Mouse (Mus musculus) ES-Bruce4 (cell line): ENCODE results near the gene Nhlrc3. TPM values are rescaled to one million over a fixed set of nuclear protein-coding genes. Genes with fewer than 3 reads are reported as not detected.
A peak's percentile ranks its signal among the peaks of the same experiment; 100 is the strongest.

Experiments
- H3K27ac ChIP-seq: 2 replicates; pipeline ENCODE4 v1.5.1; 2012; ENCODE audit warnings: low read length, inconsistent platforms; ENCODE audit not compliant: insufficient read depth
- H3K27me3 ChIP-seq: 2 replicates; pipeline ENCODE4 v1.6.1; 2012; ENCODE audit warnings: mild to moderate bottlenecking, low read length, inconsistent platforms; ENCODE audit not compliant: control insufficient read depth, poor library complexity, insufficient read depth, severe bottlenecking
- H3K36me3 ChIP-seq: 2 replicates; pipeline ENCODE4 v1.6.1; 2012; ENCODE audit warnings: inconsistent platforms, mild to moderate bottlenecking, low read length, moderate library complexity; ENCODE audit not compliant: control insufficient read depth, poor library complexity, insufficient read depth, severe bottlenecking
- H3K4me1 ChIP-seq: one replicate; pipeline ENCODE4 v1.8.1; 2011; ENCODE audit warnings: low read length; ENCODE audit not compliant: control insufficient read depth, insufficient read depth
- H3K4me3 ChIP-seq: 2 replicates; pipeline ENCODE4 v1.5.1; 2011; ENCODE audit warnings: low read depth, mild to moderate bottlenecking, low read length
- H3K9ac ChIP-seq: 2 replicates; pipeline ENCODE4 v1.6.1; 2012; ENCODE audit warnings: low read depth, mild to moderate bottlenecking, inconsistent platforms; ENCODE audit not compliant: poor library complexity, severe bottlenecking
- H3K9me3 ChIP-seq: replicated peaks from 2 replicates; pipeline ENCODE4 v1.6.1; 2012; ENCODE audit warnings: mild to moderate bottlenecking, low read length, inconsistent platforms; ENCODE audit not compliant: control insufficient read depth, poor library complexity, insufficient read depth, severe bottlenecking
- CTCF ChIP-seq: IDR thresholded peaks from one replicate; pipeline ENCODE4 v1.8.1; 2011; ENCODE audit warnings: low read depth, low read length
- EP300 ChIP-seq: IDR thresholded peaks from 2 replicates; pipeline ENCODE4 v1.6.1; 2011; ENCODE audit warnings: low read depth, low read length; ENCODE audit not compliant: insufficient read depth
- POLR2A ChIP-seq: IDR thresholded peaks from one replicate; pipeline ENCODE4 v1.8.1; 2011; ENCODE audit warnings: low read length; ENCODE audit not compliant: insufficient read depth
- polyA plus RNA-seq: library from polyadenylated mRNA; stranded (reverse); fragments of >200 nt; gene quantifications from 2 replicates; pipeline ENCODE4 v1.2.4, GENCODE M21; 2011; ENCODE audit warnings: low read depth; ENCODE audit not compliant: missing spikeins, insufficient read depth, insufficient read length

Gene Nhlrc3
- polyA plus RNA-seq, result 18.2 and 21.6 TPM in 2 replicates

DNA sequence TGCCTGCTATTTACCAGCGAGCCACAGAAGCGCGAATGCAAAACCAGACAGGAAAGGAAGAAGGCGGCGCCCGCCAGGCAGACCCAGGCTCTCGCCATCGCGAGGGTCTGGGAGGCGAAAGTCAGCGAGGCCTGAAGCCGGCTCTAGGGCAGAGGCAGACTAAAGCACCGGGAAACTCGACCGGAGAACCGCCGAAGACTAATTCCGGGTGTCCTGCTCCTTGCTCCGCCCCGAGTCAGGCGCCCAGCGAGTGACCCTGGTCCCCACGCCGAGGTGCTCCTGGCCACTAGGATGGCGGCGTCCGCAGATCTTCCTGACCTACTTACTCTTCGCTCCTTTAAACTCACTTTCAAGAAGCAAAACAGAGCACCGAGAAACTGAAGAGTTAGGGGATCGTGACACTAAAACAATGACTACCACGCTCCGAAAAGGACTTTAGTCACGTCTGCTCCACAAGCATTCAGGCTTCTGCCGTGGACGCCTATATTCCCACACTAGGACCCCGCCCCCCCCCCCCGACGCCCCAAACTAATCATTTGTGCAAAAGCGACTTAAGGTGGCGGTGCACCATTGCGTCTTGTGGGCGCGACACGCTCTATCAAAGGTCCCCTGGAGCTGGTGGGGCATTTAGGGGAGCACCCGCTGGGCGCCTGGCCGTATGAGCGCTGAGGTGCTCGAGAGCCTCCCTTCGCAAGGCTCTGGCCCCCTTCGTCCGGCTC is at the start of gene Nhlrc3, which contains the start of gene Proser1:
Gene Nhlrc3, minus strand, starts transcription at position 287 of the 719 bp plus-strand sequence.
Gene Proser1, plus strand, starts transcription at position 621 of the 719 bp plus-strand sequence.
- TF ChIP-seq POLR2A (no peak), CTCF (no peak), EP300 (no peak)
- Histone ChIP-seq H3K27ac (peak within 1 kb of the TSS; percentile 78), H3K9me3 (no peaks in the 10 kb centered on the region), H3K27me3 (no peaks in the 10 kb centered on the region), H3K9ac (peak within 1 kb of the TSS; percentile 99), H3K4me3 (peak within 1 kb of the TSS; percentile 78), H3K4me1 (peaks cover 2% of the 10 kb centered on the region), H3K36me3 (peaks cover 13% of the 10 kb centered on the region)

DNA sequence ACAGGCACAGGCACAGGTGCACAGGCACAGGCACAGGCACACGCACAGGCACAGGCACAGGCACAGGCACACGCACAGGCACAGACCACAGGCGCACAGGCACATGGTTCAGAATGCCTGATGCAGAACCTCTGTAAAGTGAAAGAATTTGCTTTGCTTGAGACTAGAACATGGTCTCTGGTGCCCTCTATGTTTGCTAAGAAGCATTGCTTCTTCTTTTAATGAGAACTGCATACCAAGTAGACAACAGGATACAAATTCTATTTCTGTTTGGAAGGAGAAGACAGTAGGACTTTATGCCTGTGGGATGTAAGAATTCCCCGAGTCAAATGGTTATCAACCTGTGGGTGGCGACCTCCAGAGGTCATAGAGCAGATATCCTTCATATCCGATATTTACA is 39.3 kb upstream of the Nhlrc3 start:
- no peak overlapping the region for H3K4me3 ChIP-seq
- TF ChIP-seq EP300, result no peak
- no peak for TF ChIP-seq POLR2A
- TF ChIP-seq CTCF, result peak; percentile 8
- H3K4me1 ChIP-seq, result no peaks in the 10 kb centered on the region

DNA sequence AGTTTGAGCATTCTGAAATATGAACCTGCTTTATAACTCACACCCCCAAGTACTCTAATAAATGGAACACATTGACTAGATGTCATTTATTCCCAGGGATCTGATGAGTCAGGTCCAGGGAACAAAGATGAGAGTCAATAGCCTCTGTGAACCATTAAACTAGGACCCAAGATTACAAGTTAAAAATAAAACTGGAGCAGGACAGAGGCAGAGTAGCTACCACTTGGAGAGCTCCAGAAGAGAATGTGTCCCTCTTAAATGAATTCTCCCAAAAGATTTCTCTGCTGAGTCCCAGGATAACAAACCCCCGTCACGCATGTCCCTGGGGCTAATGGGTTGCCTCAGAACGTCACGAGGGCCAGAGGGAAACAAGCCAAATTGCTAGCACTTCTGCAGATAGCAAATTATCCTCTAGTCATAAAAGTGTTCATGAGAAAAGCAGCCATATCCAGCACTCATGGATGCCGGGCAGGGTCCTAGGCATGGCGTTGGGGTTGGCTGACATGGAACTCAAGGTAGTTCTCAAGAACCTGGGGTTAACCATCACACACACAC is 35.3 kb upstream of the Nhlrc3 start:
- Histone ChIP-seq H3K36me3 (no peaks in the 10 kb centered on the region), H3K4me3 (no peak overlapping the region), H3K9ac (no peak overlapping the region), H3K9me3 (no peaks in the 10 kb centered on the region), H3K4me1 (no peaks in the 10 kb centered on the region), H3K27ac (no peak overlapping the region), H3K27me3 (no peaks in the 10 kb centered on the region)
- TF ChIP-seq EP300 (no peak), CTCF (no peak), POLR2A (no peak)

More for the DNA sequence above, 39.3 kb upstream of the Nhlrc3 start:
- Histone ChIP-seq H3K9ac (no peak overlapping the region), H3K9me3 (no peaks in the 10 kb centered on the region), H3K27me3 (no peaks in the 10 kb centered on the region), H3K27ac (no peak overlapping the region), H3K36me3 (no peaks in the 10 kb centered on the region)

DNA sequence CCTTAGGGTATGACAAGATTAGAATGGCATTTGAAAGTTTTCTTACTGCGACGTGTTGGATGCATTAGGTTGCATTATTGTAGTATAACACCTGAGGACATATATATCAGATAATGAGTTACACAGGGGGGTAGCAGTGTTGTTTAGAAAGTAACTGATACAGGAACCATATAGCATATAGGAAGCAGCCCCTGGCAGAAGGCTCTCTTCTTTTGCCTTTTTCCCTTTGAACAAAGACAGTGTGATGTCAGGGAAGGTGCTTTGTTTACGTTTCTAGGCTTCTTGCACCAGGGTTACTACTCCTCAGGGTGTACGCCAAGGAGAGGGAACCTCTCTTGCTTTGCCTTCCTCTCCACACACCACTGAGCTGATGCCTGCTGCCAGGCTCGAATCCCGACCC is 25.2 kb upstream of the Nhlrc3 start, which contains the start of gene Stoml3:
Gene Stoml3, plus strand, starts transcription at position 301 of the 400 bp plus-strand sequence.
- Histone ChIP-seq H3K36me3 (no peaks in the 10 kb centered on the region), H3K4me1 (no peaks in the 10 kb centered on the region), H3K27me3 (no peaks in the 10 kb centered on the region), H3K9ac (no peak within 1 kb of the TSS), H3K4me3 (no peak within 1 kb of the TSS), H3K9me3 (no peaks in the 10 kb centered on the region), H3K27ac (no peak within 1 kb of the TSS)
- TF ChIP-seq POLR2A (no peak), CTCF (no peak), EP300 (no peak)

DNA sequence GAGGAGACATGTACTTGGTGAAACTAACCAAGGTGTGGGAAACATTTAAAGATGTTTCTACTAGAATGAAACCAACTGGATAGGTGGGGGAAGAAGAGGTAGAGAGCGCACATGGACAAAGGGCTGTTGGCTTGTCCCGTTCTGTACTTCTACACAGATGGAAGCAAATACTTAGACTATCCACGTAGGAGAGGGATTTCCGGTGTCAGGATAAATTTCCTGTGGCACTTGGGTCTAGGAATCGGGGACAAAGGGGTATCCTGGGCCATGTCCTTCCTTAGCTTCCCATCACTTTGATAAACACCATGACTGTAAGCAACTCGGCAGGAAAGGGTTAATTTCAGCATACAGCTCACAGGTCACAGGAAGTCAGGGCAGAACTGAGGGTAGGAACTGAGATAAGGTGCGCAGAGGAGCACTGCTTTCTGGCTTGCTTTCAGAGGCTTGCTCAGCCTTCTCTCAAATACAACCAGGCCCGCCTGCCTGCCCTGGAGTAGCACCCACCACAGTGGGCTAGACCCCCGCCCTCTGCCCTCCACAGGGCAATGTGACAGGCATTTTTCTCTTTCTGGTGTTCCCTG is 24.0 kb upstream of the Nhlrc3 start:
- H3K27ac ChIP-seq, result no peak overlapping the region
- TF ChIP-seq CTCF, result no peak
- no peak for TF ChIP-seq POLR2A
- no peak for TF ChIP-seq EP300
- H3K4me3 ChIP-seq, result no peak overlapping the region
- no peaks in the 10 kb centered on the region for H3K4me1 ChIP-seq
- H3K9me3 ChIP-seq, result no peaks in the 10 kb centered on the region
- no peaks in the 10 kb centered on the region for H3K36me3 ChIP-seq
- no peak overlapping the region for H3K9ac ChIP-seq
- H3K27me3 ChIP-seq, result no peaks in the 10 kb centered on the region
